Mouse (Mus musculus) bone marrow macrophage, adult 2 months (primary cell): Measurements from ENCODE around the gene Wdr1.

Source experiments
- CTCF ChIP-seq: IDR thresholded peaks from 2 replicates; pipeline ENCODE4 v1.5.1; 2012; ENCODE audit warnings: low read depth, mild to moderate bottlenecking, low read length, moderate library complexity
- POLR2A ChIP-seq: IDR thresholded peaks from 2 replicates; pipeline ENCODE4 v1.6.1; 2012; ENCODE audit warnings: mild to moderate bottlenecking, low read depth, low read length, borderline replicate concordance

DNA sequence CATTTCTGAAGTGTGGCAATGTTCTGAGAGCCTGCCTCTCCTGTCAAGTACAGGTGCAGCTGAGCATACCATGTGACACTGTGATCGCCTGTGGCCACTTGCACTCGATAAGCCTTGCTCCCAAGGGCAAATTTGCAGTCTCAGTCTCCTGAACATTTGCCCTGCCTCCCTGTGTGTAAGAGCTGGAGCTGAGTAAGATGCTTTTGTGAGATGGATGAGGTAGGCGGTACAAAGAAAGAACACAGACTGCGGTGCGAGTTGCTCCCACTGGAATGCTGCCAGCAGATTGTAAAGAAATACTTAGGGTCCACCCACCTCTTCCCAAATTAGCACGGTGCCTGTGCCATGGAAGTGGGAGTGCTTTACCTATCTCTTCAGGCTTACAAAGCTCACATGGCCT lies 15.6 kb downstream of the Wdr1 start:
- TF ChIP-seq CTCF: no peak
- no peak for TF ChIP-seq POLR2A
